Mouse (Mus musculus) testis, adult 2 months (tissue): ENCODE data around the gene Atg7. TPM values are rescaled to one million over a fixed set of nuclear protein-coding genes. Genes with fewer than 3 reads are reported as not detected.

Experiments
- H3K27ac ChIP-seq: fragments of 200-500 bp; 2 replicates; pipeline ENCODE4 v1.5.1; 2012; ENCODE audit warnings: low read depth, low read length; ENCODE audit not compliant: control insufficient read depth, insufficient read depth
- H3K27me3 ChIP-seq: fragments of 200-500 bp; 2 replicates; pipeline ENCODE4 v1.6.1; 2012; ENCODE audit warnings: mild to moderate bottlenecking, low read length, moderate library complexity; ENCODE audit not compliant: control insufficient read depth, insufficient read depth
- H3K36me3 ChIP-seq: fragments of 200-500 bp; 2 replicates; pipeline ENCODE4 v1.6.1; 2012; ENCODE audit warnings: mild to moderate bottlenecking, low read length; ENCODE audit not compliant: control insufficient read depth, insufficient read depth
- H3K4me1 ChIP-seq: fragments of 200-500 bp; 2 replicates; pipeline ENCODE4 v1.6.1; 2012; ENCODE audit warnings: low read length; ENCODE audit not compliant: control insufficient read depth, insufficient read depth
- H3K4me3 ChIP-seq: fragments of 200-500 bp; 2 replicates; pipeline ENCODE4 v1.5.1; 2012; ENCODE audit warnings: low read depth, mild to moderate bottlenecking, low read length, moderate library complexity, mixed read lengths; ENCODE audit not compliant: control insufficient read depth
- CTCF ChIP-seq: fragments of 200-500 bp; IDR thresholded peaks from 2 replicates; pipeline ENCODE4 v1.5.1; 2012; ENCODE audit warnings: low read depth, mild to moderate bottlenecking, inconsistent platforms, low read length, moderate library complexity; ENCODE audit not compliant: control insufficient read depth, insufficient read depth, insufficient replicate concordance
- POLR2A ChIP-seq: fragments of 200-500 bp; IDR thresholded peaks from 2 replicates; pipeline ENCODE4 v1.6.1; 2012; ENCODE audit warnings: low read depth, mild to moderate bottlenecking, inconsistent platforms, low read length, moderate library complexity; ENCODE audit not compliant: control insufficient read depth
- polyA plus RNA-seq: library from polyadenylated mRNA; depleted of rRNA; stranded (reverse); fragments of >200 nt; gene quantifications from 2 replicates; pipeline ENCODE4 v1.2.3, GENCODE M21; 2012

Gene Atg7
- polyA plus RNA-seq, 1 experiment: 52.0 TPM

- Histone ChIP-seq H3K36me3 (no peaks in the 10 kb centered on the region), H3K27me3 (no peaks in the 10 kb centered on the region), H3K4me1 (no peaks in the 10 kb centered on the region), H3K4me3 (no peak overlapping the region), H3K27ac (no peak overlapping the region)
- TF ChIP-seq CTCF (no peak), POLR2A (no peak)
These were observed 166.5 kb downstream of the Atg7 start for GRCm38 (mm10) chr6:114809431-114809811.

- no peak overlapping the region for H3K27ac ChIP-seq
- H3K36me3 ChIP-seq: no peaks in the 10 kb centered on the region
- TF ChIP-seq POLR2A: no peak
- TF ChIP-seq CTCF: no peak
- H3K4me3 ChIP-seq: no peak overlapping the region
- no peaks in the 10 kb centered on the region for H3K4me1 ChIP-seq
- H3K27me3 ChIP-seq: no peaks in the 10 kb centered on the region
These were observed 169.4 kb downstream of the Atg7 start for GRCm38 (mm10) chr6:114812322-114812721.

DNA sequence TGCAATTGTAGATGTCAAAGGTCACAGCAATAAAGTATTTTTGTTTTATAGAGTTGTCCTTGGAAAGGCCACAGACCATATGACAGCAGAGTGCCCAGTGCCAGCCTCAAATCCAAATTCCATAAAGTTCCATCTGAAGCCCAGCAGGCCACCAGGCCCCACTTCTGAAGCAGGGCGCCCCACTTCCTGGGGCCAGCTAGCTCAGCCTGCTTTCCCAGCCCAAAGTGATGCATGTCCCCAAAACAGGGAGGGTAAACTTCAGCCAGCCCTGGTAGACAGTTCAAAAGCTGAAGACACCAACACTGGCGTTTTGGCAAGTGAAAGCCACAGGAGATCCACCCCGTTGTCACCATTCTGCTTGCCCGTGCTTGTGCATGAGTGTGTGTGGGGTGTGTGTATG, 169.9 kb downstream of the Atg7 start:
- no peak overlapping the region for H3K4me3 ChIP-seq
- no peaks in the 10 kb centered on the region for H3K27me3 ChIP-seq
- TF ChIP-seq POLR2A (no peak), CTCF (no peak)
- H3K36me3 ChIP-seq: no peaks in the 10 kb centered on the region
- no peak overlapping the region for H3K27ac ChIP-seq
- no peaks in the 10 kb centered on the region for H3K4me1 ChIP-seq

DNA sequence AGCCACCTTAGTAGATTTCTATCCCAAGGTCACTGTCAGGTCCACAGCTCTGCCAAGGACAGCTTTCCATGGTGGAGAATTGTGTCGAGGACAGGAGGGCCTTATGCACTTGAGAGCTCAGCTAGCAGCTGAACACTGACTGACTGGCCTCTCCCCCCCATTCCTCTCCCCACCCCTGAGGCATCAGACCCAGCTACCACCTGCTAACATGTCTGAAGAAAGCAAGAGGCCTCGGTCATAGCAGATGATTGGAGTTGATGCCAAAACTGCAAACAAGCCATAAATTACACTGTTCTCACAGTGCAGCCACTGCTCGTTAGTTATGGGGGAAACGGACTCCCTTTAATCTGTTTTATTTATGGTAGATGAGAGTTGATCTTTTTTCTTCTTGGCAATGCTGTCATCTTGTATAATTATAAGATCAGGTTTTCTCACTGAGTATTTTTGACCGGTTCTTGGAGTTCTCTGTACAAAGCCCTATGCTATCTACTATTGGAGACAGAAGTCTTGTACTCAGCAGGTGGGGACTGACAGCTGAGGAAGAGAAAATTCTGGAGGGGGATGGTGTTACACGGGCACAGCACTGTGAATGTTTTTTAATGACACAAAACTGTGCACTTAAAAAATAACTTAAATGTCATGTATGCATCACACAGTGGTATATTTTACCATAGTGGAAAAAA, 171.4 kb downstream of the Atg7 start:
- Histone ChIP-seq H3K27me3 (no peaks in the 10 kb centered on the region), H3K27ac (no peak overlapping the region), H3K4me1 (no peaks in the 10 kb centered on the region; the same call in 1 of the 2 replicates), H3K36me3 (no peaks in the 10 kb centered on the region), H3K4me3 (no peak overlapping the region)
- no peak for TF ChIP-seq POLR2A

GRCm38 (mm10) chr6:114814882-114815650, 172.2 kb downstream of the Atg7 start:
- Histone ChIP-seq H3K4me3 (no peak overlapping the region), H3K4me1 (no peaks in the 10 kb centered on the region; the same call in 1 of the 2 replicates), H3K27me3 (no peaks in the 10 kb centered on the region), H3K27ac (no peak overlapping the region), H3K36me3 (no peaks in the 10 kb centered on the region)
- TF ChIP-seq CTCF (peak; percentile 43; the same call in 1 of the 2 replicates), POLR2A (no peak)

- H3K4me3 ChIP-seq: no peak overlapping the region
- H3K27me3 ChIP-seq: no peaks in the 10 kb centered on the region
- no peaks in the 10 kb centered on the region; the same call in 1 of the 2 replicates for H3K4me1 ChIP-seq
- no peak for TF ChIP-seq POLR2A
- TF ChIP-seq CTCF: no peak
- no peak overlapping the region for H3K27ac ChIP-seq
- H3K36me3 ChIP-seq: no peaks in the 10 kb centered on the region
These were observed 175.1 kb downstream of the Atg7 start for GRCm38 (mm10) chr6:114817948-114818347.

DNA sequence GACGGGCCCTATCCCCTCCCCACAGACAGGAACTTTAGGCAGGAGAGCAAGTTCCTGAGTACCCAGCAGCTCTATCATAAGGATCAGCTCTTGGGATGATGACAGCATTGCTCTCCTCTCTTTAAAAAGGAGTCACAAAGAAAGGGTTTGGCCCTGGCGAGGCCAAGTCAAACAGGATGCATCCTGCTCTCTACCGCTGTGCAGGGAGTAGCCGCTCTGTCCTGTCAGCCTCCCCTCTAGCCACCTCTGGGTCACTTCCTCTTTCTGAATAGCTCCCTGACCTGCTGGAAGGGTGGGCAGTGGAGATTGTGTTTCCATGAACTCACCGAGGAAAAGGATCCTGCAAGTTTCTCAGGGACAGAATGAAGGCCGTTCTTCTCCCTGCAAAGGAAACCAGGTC, 175.6 kb downstream of the Atg7 start:
- Histone ChIP-seq H3K4me3 (no peak overlapping the region), H3K4me1 (no peaks in the 10 kb centered on the region; the same call in 1 of the 2 replicates), H3K27me3 (no peaks in the 10 kb centered on the region), H3K36me3 (no peaks in the 10 kb centered on the region), H3K27ac (no peak overlapping the region)
- TF ChIP-seq CTCF: no peak
- no peak for TF ChIP-seq POLR2A
